Mouse (Mus musculus): ENCODE data around the gene Cdk5.
A peak's percentile ranks its signal among the peaks of the same experiment; 100 is the strongest.

The Cdk5 gene

DNA sequence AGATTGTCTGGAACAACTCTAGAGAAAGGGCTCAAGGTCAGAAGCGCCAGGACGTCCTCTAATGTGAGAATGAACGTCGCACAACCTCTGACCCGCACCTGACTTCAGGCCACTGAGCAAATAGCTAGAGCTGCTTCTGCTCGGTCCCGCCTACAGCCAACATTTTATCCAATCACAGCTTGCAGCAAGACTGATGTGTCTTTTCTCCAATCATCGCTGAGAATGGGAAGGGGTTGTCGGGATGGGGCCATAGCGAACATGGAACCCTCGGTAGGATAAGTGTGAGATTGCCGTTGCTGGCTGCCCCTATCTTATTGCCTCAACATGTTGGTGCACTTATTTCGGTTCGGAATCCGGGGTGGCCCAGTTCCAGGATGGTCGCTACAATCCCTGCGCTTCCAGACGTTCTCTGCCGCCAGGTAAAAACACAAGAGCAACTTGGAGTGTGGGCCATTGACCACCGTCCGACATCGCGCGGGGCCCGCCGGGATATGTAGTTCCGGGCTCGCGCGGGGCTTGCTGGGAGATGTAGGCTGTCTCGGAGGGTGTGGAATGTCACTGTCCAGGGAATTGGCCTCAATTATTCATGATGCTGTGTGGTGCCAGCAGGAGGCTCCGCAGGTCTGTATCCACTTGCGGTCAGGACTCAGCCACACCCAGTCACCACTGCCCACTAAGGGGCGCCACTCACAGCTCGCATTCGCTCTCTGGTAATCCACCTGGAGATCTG is 29.0 kb downstream of the Cdk5 start:
- DNase-seq, result peak; percentile 90 to 92

DNA sequence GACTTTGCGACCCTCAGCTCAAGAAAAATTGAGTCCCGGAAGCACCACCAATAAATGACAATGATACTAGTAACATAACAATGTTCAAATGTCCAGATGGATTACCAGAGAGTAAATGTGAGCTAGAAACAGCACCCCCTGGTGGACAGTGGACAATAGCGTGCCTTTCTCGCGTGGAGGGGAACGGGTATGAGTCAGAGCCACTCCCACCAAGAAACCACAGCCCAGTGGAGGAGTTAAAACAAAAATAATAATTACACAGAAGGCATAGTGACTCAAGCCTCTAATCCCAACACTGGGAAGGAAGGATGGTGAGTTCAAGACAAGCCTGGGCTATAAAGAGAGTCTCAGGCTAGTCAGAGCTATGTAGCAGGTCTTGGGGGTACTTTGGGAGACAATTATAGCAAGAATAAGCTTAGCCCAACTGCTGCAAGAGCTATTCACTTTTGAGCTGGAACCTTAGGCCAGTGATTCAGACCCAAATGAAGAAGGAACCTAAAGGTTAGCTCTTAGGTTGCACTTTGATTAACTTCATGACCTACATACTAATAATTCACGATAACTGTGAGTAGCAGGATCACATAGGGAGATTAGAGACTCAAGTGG is 29.8 kb downstream of the Cdk5 start, which contains the start of gene Abcb8:
Gene Abcb8, plus strand, starts transcription at position 272 of the 606 bp plus-strand sequence.
- DNase-seq, result peak; percentile 95 to 96

DNA sequence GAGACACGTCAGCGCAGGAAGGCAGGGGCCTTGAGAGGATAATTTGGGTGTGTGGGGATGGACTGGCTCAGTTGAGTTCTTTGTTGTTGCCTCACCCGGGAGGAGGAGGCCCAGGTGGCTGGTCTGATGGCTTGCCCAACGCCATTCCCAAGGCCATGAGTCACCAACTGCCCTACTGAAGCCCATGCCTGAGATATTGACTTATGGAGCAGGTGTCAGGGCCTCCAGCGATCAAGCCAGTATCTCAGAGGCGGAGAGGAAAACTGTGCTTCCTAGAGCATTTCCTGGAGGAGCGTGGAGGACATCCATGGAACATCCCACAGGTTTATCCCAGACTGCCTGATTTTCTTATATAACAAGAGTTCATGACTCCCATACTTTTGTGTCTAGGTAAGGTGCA is 30.6 kb downstream of the Cdk5 start:
- no peak for DNase-seq

DNA sequence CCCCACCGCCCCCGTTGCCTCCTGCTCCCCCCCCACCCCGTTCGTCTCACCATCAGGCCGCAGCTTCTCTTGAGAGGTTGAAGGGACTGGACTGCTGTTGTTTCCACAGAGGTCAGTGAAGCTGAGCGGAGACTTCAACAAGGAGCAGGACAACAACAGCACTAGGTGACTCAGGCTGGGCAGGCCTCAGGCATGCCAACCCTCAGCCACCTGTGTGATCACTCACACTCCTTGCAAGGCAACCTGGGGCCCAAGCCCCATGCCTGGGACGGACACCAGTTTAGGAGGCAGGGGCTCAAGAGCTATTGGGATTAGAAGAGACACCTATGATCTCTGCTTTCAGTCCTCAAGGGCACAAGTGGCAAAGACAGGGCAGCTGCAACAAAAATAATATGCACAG is 31.5 kb downstream of the Cdk5 start, which contains the start of gene Atg9b:
Gene Atg9b, minus strand, starts transcription at position 280 of the 400 bp plus-strand sequence.
- no peak for DNase-seq

DNA sequence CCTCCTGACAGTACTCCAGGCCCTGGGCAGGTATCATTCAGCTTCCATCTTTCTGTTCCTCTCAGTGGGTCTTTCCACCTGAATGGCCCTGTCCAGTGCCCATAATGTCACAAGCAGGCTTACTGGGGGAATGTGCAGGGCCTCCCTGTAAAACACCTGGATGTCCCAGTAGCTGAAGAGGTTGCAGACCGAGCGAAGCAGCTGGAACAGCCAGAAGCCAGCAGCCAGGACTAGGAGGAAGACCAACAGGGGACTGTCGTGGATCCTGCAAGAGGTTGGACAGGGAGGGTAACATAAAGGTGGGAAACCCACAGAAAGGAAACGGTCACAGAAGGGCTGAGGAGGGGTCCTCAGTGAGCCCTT is 33.7 kb downstream of the Cdk5 start:
- no peak for DNase-seq

DNA sequence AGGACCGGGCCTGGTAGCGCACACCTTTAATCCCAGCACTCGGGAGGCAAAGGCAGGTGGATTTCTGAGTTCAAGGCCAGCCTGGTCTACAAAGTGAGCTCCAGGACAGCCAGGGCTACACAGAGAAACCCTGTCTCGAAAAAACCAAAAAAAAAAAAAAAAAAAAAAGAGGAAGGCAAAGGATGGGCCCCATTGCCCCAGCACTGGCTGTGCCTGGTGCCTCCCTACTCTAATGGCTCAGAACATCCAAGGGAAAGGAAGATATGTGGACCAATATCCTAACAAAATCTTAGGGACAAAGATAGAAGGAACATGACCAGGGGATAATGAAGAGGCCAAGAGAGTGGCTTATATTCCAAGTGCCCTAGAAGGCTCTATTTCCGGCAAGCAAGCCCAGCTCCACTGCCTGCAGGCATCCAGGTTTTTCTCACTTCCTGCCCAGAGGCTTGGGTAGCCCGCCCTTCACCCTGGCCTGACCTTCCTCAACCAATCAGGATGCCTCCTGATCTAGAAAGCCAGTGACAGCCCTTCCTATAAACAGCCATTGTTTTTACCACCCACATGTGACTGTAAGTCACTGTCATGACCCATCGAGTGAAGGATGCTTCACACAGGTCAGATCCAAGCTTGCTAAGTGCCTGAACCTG is 34.2 kb downstream of the Cdk5 start:
- DNase-seq, result no peak

DNA sequence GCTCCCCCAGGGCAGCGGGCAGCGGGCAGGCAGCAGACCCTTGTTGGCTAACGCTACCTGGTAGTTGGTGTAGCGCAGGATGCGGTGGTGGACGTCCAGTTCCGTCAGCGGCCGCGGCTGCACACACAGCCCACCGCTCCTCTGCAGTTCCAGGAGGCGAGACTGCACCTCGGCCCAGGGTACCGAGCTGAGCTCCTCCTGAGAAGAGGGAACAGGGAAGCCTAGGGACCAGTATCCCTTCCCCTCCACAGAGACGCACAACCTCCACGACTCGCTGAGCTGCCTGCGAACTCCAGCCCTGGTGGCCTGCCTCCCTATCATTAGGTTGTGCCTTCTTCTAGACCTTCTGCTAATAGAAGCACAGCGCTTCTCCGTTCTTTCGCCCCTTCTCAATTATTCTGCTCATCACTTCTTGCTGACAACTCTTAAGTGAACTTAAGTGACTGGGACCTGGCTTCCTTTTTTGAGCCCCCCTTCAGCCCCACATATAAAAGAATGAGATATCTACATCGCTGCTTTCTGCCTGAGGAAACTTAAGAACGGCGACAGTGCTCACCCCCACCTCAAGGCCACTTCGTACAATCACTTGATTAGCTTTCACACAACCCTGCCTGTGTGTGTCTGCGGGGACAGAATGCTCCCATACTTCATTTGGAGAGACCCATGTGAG is 34.9 kb downstream of the Cdk5 start:
- DNase-seq, result no peak

DNA sequence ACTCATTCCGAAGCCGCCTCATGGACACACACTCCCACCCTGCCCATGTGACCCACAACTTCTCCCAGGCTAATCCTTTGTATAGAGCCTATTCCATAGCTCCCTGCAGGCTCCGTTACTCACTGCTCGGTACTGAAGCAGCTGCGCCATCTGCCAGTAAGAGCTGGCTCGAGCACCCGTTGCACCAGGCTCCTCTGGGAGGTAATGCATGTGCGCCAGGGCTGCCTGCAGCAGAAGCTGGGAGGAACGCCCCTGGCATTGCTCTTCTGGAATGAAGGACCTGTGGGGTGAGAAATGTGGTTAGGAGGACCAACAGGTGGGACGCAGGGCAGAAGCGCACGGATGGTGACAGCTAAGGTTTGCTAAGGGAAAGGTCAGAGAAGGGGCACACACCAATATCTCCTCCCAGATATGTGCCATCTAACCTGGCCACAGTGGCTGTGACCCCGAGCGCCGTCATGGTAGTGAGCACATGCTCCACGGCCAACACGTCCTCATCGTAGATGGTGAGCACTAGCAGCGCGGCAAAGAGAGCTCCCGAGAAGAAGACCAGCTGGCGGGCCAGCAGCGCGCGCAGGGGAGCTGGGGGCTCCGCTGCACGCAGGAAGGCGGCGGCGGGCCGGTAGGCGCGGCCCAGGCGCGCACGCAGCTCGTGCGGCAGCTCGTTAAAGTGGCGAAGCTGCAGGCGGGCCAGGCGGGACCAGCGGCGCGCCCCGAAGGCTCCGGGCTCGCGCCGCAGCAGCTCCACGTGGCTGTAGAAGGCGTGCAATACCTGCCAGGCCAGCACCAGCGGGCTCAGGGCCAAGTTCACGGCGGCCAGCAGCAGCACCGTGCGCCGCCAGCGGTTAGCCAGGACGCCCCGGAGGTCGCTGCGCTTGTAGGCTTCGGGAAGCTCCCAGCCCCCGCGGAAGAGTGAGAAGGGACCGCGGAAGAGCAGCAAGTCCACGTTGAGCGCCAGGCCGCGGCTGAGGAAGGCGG is 35.8 kb downstream of the Cdk5 start:
- peak in 1 of 2 experiments; percentile 33 for DNase-seq

DNA sequence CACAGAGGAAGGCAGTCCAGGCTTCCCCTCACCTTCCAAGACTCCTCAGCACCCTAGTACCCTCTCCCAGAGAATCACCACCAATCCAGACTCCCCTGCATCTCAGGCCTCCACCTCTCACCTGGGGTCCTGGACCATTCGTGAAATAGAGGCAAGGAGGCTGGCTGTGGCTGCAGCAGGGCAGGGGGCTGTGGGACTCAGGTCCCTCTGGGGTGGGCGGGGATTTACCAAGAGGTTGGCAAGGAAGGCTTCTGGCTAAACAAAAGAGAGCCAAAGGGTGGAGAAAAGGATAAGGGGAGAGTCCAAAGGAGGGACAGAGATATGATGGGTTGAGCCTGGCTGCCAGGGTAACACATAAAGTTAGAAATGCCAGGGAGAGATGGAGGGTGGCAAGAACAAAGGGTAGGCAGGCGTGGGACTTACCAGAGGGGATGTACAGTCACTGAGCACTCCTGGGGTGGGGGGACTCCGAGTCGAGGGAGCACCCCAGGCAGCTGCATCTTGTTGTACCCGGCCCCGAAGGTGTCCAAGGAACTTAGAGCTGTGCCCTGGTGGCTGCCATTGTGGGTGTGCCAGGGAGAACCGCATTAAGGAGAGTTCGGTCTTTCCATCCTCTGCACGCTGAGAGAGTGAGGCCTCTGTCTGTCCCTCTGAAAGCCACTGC is 37.3 kb downstream of the Cdk5 start:
- no peak for DNase-seq

DNA sequence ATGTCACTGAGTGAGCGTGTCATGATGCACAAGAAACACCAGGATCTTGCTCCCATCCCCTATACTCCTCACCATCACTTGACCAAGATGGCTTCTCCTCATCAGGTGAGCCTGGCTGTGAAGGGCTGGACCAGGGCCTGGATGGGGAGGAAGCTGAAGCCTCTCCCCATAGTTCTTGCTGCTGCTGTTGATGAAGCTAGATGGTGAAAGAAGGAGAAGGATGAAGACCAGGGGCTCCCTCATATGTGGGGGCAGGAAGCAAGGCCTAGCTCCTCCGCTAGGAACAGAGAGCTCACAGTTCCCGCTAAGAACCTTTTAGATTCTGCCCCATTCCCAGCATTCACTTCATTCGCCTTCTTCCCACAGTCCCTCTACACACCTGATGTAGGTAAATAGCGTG is 38.0 kb downstream of the Cdk5 start:
- DNase-seq, result no peak

DNA sequence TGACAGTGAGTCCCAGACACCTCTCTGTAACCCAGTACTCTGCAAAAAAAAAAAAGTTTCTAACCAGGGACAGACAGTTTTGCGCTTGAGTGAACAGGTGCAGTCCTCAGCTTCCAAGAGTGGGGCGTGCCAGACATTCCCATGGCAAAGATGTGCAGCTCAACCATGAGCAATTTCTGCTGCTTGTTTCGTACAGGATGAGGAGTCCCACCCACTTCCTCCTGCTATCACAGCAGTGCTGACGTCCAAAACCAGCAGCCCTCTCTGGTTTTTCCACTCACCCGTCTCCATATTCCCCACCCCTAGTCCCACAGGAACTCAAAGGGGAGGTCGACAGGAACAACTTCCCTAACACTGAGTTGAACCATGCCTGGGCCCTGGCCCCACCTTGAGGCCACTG is 38.9 kb downstream of the Cdk5 start:
- peak; percentile 24 to 38 for DNase-seq

DNA sequence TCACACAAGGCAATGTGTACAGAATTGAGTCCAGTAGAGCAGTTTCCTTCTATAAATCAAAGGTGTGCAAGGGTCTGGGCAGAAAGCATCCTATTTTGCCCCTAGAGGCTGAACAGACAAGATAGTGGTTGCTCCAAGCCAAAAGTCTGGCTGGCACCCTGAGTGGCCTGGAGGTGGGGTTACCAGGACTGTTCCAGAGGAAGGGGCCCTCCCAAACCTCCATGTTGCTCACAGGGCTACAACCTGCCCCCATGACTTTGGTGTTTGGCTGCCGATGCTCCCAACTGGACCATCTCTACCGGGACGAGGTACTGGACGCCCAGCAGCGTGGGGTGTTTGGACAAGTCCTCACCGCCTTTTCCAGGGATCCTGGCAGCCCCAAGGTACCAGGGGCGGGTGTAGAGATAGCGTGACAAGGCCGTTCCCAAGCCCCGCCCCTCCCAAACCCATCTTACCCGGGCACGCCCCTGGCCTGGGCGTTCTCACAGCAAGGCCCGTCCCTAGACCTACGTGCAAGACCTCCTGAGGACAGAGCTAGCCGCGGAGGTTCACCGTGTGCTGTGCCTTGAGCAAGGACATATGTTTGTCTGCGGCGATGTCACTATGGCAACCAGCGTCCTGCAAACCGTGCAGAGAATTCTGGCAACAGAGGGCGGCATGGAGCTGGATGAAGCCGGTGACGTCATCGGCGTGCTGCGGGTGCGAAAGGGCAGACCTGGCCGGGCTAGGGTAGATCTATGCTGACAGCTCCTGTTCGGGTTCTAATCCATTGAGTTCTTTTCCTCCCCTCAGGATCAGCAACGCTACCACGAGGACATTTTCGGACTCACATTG is 40.1 kb downstream of the Cdk5 start:
- peak; percentile 93 to 94 for DNase-seq

DNA sequence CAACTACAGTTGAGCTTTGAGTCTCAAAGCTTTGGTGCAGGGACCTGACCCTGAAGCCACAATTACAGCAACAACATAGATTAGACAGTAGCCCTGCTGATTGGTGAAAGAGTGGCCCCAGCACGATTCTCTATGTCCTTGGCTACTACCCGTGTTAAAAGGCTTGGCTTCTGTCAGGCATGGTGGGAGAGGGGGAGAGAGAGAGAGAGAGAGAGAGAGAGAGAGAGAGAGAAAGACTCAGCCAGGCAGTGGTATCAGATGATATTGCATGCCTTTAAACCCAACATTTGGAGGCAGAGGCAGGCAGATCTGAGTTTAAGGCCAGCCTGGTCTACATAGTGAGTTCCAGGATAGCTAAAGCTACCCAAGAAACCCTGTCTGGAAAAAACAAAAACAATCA is 41.3 kb downstream of the Cdk5 start:
- no peak for DNase-seq

DNA sequence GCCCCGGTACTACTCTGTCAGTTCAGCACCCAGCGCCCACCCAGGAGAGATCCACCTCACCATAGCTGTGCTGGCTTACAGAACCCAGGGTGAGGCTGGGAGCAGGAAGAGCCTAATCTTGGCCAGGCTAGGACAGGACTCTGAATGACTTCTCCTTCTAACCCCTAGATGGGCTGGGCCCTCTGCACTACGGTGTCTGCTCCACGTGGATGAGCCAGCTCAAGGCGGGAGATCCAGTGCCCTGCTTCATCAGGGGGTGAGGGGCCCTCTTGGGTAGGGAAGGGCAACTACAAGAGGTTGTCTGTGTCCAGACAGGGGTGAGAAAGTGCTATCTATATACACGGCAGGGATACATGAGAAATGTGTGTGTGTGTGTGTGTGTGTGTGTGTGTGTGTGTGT is 41.8 kb downstream of the Cdk5 start:
- no peak for DNase-seq

DNA sequence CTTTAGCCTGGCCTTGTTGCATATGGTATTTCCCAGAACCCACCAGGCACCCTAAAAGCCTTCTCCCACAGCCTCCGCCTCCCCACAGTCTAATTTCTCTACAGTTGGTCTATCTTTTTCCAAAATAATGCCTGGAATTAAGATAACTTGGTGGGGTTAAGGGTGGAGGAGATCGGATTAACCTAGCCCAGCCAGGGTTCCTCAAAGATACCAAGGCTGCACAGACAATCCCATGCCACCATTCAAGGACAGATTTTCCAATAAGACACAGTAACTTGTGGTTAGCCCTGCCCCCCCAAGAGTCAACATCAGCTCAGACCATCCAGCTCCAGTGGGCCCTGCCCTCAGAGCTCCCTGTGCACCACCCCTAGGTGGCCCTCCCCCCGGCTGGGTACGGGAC is 42.8 kb downstream of the Cdk5 start:
- DNase-seq, result no peak

DNA sequence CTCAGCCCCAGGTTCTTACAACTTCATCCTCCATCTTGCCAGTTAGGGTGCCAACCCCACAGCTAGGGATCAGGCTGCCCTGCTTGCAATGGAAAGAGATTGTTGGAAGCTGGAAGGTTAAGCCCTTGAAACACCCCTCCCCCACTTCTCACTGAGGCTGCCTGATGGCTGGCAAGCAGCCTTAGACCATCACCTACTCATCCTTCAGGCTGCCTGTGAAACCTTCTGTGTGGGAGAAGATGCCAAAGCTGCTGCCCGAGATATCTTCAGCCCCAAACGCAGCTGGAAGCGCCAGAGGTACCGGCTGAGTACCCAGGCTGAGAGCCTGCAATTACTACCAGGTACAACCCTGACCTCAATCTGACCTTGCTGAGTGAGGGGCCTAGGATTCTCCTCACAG is 43.8 kb downstream of the Cdk5 start:
- no peak for DNase-seq

DNA sequence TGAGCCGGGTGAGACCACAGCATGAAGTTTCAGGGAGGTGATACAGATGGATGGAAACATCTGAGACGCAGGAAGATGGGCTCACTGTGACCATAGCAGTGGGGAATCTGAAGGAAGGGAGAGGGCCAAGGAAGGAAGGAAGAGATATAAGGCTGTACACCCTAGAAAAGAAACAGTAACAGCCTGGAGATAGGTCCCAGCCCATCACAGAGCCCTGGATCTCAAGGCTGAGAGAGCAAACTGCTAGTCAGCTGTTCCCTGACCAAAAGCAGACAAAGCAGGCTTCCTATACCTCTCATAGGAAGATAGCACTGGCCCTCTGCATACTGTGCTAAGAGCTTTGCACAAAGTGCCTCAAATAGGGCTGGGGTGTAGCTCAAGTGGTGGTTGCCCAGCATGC is 44.6 kb downstream of the Cdk5 start:
- DNase-seq, result no peak

DNA sequence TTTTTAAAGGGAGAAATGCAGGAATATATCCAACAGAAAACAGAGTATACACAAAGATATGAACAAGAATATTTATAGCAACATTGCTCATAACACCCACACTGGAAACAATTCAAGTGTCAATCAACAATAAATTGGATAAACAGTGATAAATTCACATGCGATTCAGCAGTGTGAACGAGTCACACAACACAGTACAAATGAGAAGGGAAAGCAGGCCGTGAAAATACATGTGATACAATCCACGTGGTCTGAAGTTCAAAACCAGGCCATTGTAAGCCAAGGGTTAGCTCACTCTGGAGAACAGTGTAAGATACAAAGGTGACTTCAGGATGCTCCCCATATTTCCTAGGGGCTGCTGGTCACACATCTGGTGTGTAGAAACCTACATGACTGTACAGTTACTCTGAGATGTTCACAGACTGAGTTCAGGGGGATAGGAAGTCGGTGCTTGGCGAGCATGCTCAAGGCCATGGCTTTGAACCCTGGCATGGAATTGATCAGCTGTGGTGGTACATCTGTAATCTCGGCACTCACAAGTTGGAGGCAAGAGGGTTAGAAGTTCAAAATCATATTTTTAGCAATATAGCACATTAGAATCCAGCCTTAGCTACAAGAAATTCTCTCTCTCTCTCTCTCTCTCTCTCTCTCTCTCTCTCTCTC is 48.5 kb downstream of the Cdk5 start:
- no peak for DNase-seq

DNA sequence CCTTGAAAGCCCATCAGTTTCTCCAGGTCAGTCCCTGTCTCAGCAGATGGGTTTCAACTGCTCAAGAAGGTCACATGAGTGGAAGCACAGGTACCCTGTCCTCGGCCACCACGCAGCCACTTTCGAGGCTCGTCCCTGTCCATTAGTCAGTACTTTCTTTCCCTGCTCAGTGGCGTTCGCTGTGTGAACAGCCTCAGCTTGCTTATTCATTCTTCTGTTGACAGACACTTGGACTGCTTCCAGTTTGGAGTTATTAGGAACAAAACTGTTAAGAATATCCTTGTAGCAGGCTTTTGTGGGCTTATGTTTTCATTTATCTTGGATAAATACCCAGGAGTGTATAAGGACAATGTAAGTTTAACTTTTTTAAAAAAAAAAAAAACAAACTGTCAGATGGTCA is 49.1 kb downstream of the Cdk5 start:
- DNase-seq, result no peak

DNA sequence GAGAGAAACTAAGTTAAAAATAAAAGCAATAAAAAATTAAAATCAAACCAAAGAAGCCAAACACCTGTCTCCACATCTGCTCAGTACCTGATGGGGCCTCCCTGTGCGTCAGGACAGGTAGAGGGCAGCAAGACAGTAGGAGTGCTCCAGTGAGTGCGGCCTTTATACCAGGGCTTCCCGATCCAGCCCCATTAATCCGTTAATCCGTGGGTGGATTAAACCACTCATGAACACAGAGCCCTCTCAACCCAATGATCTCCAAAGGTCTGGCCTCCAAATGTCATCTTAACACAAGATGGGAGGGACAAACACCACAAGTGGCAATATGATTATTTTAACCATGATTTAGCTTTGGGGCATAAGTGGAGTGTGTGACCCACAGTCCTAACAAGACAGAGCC is 49.5 kb downstream of the Cdk5 start:
- DNase-seq, result no peak

Data from B cell, adult 2 months (primary cell).